Mouse (Mus musculus): ENCODE results near the gene Bfsp1.

- no peak for TF ChIP-seq ZMIZ1 (IDR thresholded peaks at IDR 0.05; ENCODE audit: low read depth, low read length)
- TF ChIP-seq RCOR1 (IDR thresholded peaks at IDR 0.05; ENCODE audit: low read depth, low read length) = no peak
- no peak for TF ChIP-seq POLR2A (IDR thresholded peaks at IDR 0.05; ENCODE audit: control insufficient read depth in 1 of 2, insufficient read depth in 1 of 2, low read depth in 1 of 2, low read length in 2 of 2, poor library complexity in 1 of 2)
Observed at GRCm38 (mm10) chr2:143852295-143853275, 10.4 kb downstream of the Bfsp1 start.
